Mouse (Mus musculus) left cerebral cortex, postnatal 10 days (tissue): ENCODE measurements around the gene Shc2. TPM values are rescaled to one million over a fixed set of nuclear protein-coding genes. Genes with fewer than 3 reads are reported as not detected.

Experiments
- total RNA-seq, 2 experiments: library from RNA; stranded (reverse); gene quantifications; 2 replicates each; pipeline ENCODE4 v1.2.3; 2021

Gene Shc2
- total RNA-seq, 2 experiments from 2014 or later: 47.1 to 50.7 TPM

Other genes with a start within 250 kb of the Shc2 start
- not detected for gene Vmn2r83, start 169.2 kb downstream of the Shc2 start, total RNA-seq
- 1 to 10 TPM; 3.2 to 3.7 TPM for gene Plpp2, start 104.1 kb downstream of the Shc2 start, total RNA-seq
- gene Mier2, start 82.7 kb downstream of the Shc2 start, total RNA-seq: 10 to 100 TPM; 47.5 to 50.2 TPM
- gene Theg, start 50.6 kb downstream of the Shc2 start, total RNA-seq: not detected
- gene C2cd4c, start 23.9 kb downstream of the Shc2 start, total RNA-seq: 10 to 100 TPM; 13.3 to 14.2 TPM
- gene Odf3l2, start 7.8 kb upstream of the Shc2 start, total RNA-seq: under 1 TPM; 0.39 to 0.73 TPM
- gene Madcam1, start 26.6 kb upstream of the Shc2 start, total RNA-seq: under 1 TPM; 0.47 to 0.49 TPM
- gene Tpgs1, start 31.5 kb upstream of the Shc2 start, total RNA-seq: 10 to 100 TPM; 69.6 to 72.6 TPM
- gene Cdc34, start 44.3 kb upstream of the Shc2 start, total RNA-seq: 10 to 100 TPM; 64.9 to 66.8 TPM
- 1 to 10 TPM; 1.2 to 1.5 TPM for gene Gzmm, start 51.1 kb upstream of the Shc2 start, total RNA-seq
- 100 to 1,000 TPM; 697 to 706 TPM for gene Bsg, start 66.6 kb upstream of the Shc2 start, total RNA-seq
- 10 to 100 TPM; 75.5 to 80.0 TPM for gene Hcn2, start 78.7 kb upstream of the Shc2 start, total RNA-seq
- 10 to 100 TPM; 40.1 to 43.7 TPM for gene Polrmt, start 108.7 kb upstream of the Shc2 start, total RNA-seq
- gene Fgf22, start 117.2 kb upstream of the Shc2 start, total RNA-seq: 1 to 10 TPM; 1.9 to 3.0 TPM
- gene Rnf126, start 129.0 kb upstream of the Shc2 start, total RNA-seq: 10 to 100 TPM; 90.7 to 95.8 TPM
- 1 to 10 TPM; 1.7 to 2.6 TPM for gene Fstl3, start 139.4 kb upstream of the Shc2 start, total RNA-seq
- under 1 TPM; 0.32 to 0.54 TPM for gene Prss57, start 153.0 kb upstream of the Shc2 start, total RNA-seq
- 100 to 1,000 TPM; 430 to 432 TPM for gene Palm, start 155.7 kb upstream of the Shc2 start, total RNA-seq
- under 1 TPM; 0.30 to 0.51 TPM for gene Misp, start 183.1 kb upstream of the Shc2 start, total RNA-seq
- gene Ptbp1, start 216.5 kb upstream of the Shc2 start, total RNA-seq: 10 to 100 TPM; 58.2 to 62.2 TPM
- gene Prtn3, start 236.6 kb upstream of the Shc2 start, total RNA-seq: 1 to 10 TPM; 4.5 to 5.2 TPM
- gene Plppr3, start 236.7 kb upstream of the Shc2 start, total RNA-seq: 100 to 1,000 TPM; 135 to 142 TPM
- gene Elane, start 248.3 kb upstream of the Shc2 start, total RNA-seq: not detected